Mouse (Mus musculus) cerebellum, postnatal 36 days (tissue): Measurements from ENCODE around the gene Stk40.

Experiments used
- DNase-seq, 2 experiments: peaks; one replicate each; pipeline ENCODE4 v3.0.0; 2021 to 2022; ENCODE audit warnings: mixed read lengths in 2 of 2

Gene Stk40

GRCm38 (mm10) chr4:126130502-126130901 lies 26.7 kb downstream of the Stk40 start:
- DNase-seq, result no peak

DNA sequence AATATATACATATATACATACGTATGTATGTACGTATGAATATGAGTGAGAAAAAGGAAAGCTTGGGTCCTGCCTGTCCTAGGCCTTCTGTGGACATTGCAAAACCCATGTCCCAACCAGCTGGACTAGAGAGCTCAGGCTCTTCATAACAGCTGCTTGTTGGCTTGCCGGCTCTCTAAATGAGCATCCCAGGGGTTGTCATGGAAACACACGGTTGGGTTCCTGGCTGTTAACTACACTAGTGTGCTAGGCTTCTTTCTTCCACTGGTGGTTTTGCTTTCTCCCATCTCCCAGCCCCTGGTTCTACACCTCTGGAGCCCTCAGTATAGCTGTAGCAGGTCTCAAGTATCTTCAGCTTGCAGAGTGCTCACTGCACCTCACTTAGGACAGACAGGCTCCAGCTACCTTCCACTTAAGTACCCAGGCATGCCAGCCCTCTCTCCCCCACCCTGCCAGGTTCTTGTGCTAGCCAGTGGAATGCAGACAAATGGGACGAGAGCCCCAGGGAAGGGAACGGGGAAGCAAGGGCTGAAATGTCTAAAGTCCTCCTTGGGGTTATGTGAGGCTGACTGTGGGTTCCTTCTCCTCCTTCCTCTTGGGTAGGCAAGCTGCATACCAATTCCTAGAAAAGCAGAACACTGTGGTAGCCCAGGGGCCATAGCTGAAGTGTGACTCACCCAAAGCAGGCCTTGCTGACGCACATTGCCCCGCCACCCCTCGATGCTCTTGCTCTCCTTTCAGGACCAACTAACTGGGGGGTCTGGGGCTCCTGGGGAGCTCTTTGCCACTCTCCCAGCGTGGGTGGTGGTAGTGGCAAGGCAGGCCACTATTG lies 27.7 kb downstream of the Stk40 start:
- DNase-seq, result no peak

DNA sequence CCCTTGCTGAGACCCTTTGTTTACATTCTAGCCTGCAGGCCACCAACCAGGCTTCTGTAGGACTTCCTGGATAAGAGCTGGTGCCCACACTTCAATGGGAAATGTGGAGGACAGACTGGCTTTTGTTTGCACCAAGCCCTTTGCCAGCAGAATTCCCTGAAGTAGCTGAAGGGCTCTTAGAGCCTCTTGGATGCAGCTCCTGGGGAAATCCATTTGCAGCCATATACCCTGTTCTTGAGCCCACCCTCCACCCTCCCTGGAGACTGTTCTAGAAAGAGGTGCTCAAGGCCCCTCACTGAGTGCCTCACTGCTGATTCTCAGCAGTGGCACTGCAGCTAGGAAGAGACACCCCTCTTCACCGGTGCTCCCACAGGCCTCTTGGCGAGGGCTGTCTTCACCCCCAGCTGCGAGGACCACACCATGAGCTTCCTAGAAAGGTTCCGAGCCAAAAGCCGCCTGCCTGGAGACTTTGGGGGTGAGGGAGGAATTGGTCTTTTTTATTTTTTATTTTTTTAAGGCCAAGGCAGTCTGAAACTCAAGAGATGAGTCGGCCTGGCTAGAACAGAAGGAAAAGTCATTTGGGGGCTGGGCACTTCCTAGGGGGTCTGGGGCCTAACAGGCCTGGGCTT lies 29.0 kb downstream of the Stk40 start:
- no peak for DNase-seq

DNA sequence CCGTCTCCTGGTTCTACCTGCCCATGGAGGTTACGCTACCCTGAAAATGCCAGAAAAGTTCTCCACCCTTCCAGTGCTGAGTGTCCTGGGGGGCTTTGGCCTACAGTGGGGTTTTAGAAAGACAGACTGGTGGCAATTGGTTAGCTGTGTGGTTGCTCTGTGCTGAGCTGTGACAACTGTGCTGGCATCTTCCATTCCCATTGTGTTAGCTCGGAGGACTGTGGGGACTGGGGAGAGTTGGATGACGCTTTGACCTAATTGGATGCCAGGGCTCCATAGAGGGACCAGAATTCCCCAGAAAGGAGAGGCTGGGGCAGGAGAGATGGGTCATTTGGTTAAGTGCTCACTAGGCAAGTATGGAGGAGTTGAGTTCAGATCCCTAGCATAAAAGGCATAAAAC lies 30.5 kb downstream of the Stk40 start:
- no peak for DNase-seq

DNA sequence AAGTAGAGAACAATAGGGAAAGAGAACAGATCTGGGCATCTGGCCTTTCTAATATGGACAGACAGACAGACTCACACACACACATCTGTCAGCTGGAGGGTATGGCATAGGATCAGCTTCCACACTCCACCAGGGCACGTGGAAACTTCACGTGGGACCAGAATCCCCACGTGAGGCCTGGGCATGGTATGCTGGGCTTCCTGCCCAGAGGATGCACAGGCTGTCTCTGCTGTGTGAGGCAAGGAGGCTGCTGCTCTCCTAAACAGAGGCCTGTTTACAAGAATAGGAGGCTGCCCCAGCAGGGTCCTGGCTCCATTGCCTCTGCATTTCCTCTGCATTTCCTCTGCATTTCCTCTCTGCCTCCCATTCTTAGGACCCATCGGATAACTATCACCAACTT lies 30.9 kb downstream of the Stk40 start:
- DNase-seq, result peak in 1 of 2 experiments; percentile 45

DNA sequence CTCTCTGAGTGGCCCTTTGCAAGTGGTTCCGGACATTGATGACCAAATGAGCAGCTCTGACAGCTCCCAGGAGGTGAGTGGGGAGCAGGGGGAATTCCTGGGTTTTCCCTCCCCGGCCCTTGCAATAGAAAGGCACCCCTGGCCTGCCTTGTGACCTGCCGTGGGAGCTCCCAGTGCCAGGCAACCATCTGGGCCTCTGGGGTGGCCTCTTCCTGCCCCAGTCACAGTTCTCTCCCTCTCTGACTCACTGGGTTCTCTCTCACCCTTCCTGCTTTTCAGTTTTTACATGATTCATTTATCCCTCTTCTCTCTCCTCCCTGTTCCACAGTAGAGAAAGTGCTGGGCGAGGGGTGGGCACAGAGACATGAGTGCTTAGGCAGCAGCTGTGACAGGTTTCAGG lies 34.0 kb downstream of the Stk40 start:
- DNase-seq, result no peak

GRCm38 (mm10) chr4:126141021-126141420 lies 37.3 kb downstream of the Stk40 start:
- no peak for DNase-seq

- no peak for DNase-seq
Measured at GRCm38 (mm10) chr4:126145396-126145795, 41.6 kb downstream of the Stk40 start.

GRCm38 (mm10) chr4:126146974-126147532 lies 43.3 kb downstream of the Stk40 start:
- DNase-seq, result no peak

DNA sequence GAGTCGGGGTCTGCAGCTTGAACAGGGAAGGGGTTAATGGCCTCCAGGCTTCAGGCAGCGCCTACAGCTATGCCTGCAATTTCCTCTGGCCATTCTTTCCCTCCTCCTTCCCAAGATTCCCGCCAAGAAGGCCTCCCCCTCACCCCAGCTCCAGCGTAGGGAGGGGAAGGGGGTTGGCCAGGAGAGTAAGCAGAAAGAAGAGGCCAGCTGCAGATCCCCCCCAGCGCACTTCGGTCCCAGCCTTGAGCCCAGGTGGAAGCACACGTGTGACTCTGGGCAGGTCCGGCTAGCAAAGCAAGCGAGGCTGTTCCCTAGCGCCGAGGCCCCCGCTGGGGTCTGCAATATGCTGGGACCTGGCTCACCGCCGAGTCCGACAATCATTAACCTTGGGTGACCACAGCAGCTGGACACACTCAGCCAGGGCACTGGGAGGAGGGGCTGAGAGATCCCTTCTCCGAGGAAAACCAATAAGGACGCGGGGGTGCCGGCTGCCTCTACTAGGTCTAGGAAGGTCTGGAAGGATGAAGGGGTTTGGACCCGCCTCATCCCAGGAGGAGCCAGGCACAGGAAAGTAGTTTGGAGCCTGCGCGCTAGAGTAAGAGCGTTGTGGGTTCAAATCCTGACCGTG lies 43.9 kb downstream of the Stk40 start, which contains the start of gene Eva1b:
Gene Eva1b, plus strand, starts transcription at position 212 of the 628 bp plus-strand sequence.
- DNase-seq, result no peak

DNA sequence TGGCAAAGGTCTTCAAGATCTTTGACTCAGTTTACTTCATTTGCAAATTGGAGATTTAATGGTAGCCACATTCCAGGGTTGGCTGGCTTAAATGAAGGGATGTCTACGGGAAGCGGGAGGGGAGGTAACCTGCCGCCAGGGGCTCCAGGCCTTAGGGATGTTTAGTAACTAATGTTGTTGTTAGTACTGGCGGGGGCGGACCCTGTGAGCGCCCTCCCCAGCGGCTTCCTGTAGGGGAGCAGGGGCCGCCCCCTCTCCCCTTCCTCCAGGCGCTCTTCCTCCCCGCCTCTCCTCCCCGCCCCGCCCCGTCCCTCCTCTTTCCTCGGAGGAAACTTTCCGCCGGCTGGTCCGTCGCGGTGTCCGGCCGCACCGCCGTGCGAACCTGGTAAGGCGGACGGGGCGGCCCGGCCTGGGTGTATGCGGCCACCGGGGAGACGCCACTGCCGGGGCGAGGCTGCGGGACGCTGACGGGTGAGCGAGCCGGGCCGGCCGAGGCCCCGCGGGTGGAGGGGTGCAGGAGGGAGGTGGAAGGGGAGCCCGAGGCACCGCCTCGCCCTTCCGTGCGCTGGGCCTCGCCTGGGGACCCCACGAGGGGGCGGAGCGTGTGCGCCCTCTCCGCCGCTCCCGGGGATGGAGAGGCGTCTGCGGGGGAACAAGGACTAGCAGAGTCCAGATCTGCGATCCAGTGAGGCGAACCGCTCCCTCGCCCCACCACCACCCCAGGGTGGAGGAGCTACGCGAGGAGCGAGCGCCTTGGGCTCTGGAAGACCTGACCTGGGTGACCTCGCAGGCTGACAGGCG lies 44.6 kb downstream of the Stk40 start:
- DNase-seq, result no peak

DNA sequence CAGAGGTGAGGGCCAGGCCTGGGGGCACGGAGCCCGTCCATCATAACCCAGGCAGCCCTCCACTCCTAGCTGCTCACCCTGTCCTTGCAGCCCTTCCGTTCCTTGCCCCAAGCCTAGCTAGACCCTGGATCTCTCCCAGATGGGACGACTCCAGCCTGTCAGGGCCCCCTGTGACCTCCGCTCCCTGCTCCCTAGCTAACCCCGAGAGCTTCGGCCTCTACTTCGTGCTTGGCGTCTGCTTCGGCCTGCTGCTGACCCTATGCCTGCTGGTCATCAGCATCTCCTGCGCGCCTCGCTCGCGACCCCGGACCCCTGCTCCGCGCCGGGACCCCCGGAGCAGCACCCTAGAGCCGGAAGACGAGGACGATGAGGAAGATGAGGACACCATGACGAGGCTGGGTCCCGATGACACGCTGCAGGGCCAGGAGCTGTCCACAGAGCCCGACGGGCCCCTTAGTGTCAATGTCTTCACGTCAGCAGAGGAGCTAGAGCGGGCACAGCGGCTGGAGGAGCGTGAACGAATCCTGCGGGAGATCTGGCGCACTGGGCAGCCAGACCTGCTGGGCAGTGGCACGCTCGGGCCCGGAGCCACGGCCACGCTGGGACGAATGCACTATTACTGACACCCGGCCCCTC lies 45.4 kb downstream of the Stk40 start:
- no peak for DNase-seq

- DNase-seq, result no peak
Measured at GRCm38 (mm10) chr4:126149798-126150197, 46.0 kb downstream of the Stk40 start.

DNA sequence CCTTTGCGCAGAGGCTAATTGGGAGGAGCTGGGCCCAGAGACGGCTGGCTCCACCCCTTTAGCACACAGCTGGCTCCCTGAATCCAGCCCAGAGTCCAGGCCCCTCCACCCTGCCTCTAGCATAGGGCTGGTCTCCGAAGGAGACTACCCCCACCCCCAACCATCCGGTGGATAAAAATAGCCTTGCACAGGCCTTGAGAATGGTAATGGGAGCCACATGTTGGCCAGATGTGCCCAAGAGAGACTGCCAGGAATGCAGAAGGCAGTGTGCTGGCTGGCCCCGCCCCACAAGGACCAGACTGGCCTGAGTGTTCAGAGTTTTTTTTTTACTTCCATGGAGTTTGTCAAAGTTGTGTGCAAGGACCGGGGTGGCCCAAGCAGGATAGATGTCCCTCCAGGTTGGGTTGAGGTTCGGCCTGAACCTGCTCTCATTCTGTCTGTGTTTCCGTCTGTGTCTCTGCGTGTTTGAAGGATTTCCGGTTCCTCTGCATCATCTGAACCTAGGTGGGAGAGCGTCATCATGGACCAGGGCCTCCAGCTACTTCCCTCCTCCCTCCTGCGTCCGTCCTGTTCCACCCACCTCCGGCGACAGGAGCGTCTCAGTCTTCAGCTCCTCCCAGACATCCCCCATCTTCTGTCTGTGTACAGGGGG lies 46.7 kb downstream of the Stk40 start:
- no peak for DNase-seq

GRCm38 (mm10) chr4:126150949-126151320 lies 47.2 kb downstream of the Stk40 start:
- no peak for DNase-seq

- no peak for DNase-seq
Measured at GRCm38 (mm10) chr4:126151701-126152440, 48.1 kb downstream of the Stk40 start.

GRCm38 (mm10) chr4:126152864-126153263 lies 49.1 kb downstream of the Stk40 start:
- no peak for DNase-seq

DNA sequence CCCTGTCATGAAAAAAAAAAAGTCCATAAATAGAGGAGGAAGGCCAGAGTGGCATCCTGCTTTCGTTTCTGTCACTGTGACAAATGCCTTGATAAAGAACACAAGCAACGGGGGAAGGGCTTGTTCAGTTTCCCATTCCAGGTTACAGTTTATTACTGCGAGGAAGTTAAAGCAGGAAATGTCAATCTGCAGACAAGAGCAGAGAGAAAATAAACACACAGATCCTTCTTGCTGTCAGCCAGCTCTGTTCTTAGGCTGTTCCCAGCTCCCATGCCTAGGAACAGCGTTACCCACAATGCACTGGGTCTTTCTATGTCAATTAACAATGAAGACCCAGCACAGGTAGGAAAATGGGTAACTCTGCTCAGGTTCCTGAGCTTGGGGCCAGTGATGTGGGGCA lies 51.4 kb downstream of the Stk40 start:
- no peak for DNase-seq

DNA sequence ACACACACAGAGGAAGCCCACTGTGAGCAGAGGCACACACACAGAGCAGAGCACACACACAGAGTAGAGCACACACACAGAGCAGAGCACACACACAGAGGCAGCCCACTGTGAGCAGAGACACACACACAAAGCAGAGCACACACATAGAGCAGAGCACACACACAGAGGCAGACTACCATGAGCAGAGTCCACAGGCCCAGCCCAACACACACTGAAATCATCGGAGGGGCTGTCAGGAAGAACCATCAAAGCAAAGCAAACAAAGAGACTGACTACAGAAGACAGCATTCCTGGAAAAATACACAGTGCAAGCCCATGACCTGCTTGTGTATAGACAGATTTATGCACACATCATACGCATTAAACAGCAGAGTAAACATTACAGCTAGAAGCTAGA lies 52.1 kb downstream of the Stk40 start:
- DNase-seq, result no peak

GRCm38 (mm10) chr4:126156617-126157016 lies 52.9 kb downstream of the Stk40 start:
- DNase-seq, result no peak

DNA sequence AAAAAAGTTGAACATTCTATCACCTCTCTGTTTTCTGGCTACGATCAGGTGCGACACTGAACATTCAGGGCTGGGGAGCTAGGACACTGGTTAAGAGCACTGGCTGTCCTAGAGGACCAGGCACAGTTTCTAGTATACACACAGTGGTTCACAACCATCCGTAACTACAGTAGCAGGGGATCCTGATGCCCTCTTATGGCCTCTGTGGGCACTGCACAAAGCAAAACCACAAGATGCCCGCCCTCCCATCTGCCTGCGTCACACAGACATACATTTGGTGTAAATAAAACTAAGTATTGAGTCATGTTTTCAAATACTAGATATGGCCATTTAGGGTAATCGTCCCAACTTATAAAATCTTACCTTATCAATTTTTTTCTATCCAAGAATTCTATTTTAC lies 53.8 kb downstream of the Stk40 start:
- DNase-seq, result no peak
